Mouse (Mus musculus) gonadal fat pad, adult 2 months (tissue): ENCODE measurements around the gene Top3b. TPM values are rescaled to one million over a fixed set of nuclear protein-coding genes. Genes with fewer than 3 reads are reported as not detected.
"Not testable (repeated sequence)": the region's sequence is repeated elsewhere in the genome, so short reads cannot be mapped to it uniquely, and the experiment has no call there.

Source experiments
- DNase-seq: peaks from one replicate; pipeline ENCODE4 v3.0.0-alpha.2; 2012; ENCODE audit warnings: low read depth
- polyA plus RNA-seq: library from polyadenylated mRNA; depleted of rRNA; stranded (reverse); fragments of >200 nt; gene quantifications from 2 replicates; pipeline ENCODE4 v1.2.3, GENCODE M21; 2012; rRNA removed

Top3b gene
- polyA plus RNA-seq, 1 experiment, result 76.1 TPM

DNA sequence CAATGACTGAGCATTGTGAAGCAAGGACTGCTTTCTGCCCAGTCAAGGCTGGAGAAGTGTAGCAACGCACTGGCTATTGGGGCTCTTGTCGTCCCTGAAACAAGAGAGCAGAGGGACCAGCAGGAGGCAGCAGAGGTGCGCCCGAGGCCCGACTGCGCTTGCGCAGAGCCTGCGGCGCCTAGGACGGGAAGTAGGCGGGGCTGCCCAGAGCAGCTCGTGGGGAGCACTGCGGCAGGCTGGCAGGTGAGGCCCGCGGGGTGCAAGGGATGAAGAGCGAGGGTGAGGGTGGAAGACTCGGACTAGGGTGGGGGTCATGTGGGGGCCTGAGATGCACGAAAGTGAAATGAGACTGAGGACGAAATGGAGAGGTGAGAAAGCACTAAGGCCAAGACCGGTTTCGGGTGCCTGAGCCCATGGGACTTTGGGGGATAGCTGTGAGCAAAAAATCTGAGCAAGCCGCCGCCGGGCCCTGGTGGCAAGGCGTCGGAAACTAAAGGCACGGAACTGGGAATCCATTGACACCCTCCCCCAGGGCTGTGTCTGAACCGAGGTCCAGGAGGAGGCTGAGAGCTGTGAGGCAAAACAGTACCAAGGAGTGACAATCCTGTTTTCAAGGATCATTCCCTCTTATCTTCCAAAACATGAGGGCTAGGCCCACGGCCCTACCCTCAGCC, 26.0 kb downstream of the Top3b start, which contains the start of gene Ppm1f:
Ppm1f (plus strand) TSS at position 88 of the 674 bp plus-strand sequence.
- peak; percentile 68 for DNase-seq

DNA sequence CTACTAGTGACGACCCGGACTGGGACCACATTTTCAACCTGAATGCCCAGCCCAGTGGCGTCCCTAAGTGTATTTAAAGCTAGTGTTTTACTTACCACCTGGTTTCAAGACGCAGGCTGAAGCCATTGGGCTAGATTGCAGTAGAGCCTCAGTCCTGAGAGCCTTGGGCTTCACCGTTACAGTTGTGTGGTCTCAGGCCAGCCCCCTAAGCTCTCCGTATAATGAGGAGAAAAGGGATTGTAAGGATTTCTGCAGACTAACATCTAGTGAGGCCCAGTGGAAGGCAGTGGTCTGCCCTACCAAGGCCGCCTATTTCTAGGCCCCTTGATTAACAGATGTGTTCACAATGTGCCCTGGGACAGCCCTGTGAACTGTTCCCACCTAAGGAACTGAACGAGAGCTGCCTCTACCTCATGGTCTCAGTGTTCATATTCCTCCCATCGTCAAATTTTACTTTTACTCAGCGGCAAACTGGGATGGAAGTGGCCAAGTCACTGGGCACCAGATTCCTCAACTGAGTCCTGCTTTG, 26.6 kb downstream of the Top3b start:
- DNase-seq, result no peak

DNA sequence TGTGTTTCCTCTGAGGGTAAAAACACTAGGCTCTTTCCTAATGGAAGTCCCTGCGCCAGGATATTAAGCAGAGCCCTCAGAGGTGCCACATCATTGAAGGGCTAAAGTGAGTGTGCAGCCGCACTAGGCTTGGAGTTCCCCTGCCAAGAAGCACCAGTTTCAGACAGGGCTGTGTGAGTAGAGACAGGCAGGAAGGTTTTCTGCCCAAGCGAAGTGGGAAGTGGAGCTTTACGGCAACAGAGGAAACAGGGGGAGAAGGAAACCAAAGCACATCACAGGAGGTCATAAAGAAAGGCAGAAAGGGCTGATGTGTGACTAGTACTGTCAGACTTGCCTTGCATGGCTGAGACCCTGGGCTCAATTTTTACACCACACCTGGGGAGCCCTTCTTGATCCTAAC, 31.8 kb downstream of the Top3b start:
- DNase-seq, result no peak

DNA sequence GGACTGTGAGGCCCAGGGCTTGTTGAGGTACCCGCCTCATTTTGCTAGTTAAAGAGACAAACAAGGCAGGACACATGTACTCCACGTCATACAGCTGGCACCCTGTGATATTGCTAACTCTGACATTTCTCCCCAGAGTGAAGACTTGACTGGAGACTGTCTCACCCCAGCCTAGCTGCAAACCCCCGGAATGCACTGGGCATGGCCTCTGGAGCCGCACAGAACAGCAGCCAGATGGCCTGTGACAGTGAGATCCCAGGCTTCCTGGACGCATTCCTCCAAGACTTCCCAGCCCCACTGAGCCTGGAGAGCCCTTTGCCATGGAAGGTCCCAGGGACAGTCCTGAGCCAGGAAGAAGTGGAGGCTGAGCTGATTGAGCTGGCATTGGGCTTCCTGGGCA, 32.7 kb downstream of the Top3b start:
- no peak for DNase-seq

DNA sequence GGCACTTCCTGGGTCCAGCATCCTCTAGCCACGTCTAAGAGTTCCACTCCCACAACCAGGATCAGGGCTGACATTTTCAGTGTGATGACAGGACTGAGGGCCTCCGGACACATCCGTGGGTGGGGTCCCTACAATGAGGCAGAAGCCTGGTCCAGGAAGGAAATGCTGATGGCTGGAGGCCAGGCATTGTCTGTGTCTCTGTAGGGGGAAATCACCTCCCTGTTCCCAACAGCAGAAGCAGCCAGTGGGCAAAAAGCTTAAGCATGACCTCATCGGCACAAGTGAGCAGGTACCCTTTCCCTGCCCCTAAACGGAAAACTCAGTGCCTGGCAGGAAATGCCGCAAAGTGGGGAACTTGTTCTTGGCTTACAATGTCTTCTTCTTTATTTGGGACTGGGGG, 37.3 kb downstream of the Top3b start:
- no peak for DNase-seq

DNA sequence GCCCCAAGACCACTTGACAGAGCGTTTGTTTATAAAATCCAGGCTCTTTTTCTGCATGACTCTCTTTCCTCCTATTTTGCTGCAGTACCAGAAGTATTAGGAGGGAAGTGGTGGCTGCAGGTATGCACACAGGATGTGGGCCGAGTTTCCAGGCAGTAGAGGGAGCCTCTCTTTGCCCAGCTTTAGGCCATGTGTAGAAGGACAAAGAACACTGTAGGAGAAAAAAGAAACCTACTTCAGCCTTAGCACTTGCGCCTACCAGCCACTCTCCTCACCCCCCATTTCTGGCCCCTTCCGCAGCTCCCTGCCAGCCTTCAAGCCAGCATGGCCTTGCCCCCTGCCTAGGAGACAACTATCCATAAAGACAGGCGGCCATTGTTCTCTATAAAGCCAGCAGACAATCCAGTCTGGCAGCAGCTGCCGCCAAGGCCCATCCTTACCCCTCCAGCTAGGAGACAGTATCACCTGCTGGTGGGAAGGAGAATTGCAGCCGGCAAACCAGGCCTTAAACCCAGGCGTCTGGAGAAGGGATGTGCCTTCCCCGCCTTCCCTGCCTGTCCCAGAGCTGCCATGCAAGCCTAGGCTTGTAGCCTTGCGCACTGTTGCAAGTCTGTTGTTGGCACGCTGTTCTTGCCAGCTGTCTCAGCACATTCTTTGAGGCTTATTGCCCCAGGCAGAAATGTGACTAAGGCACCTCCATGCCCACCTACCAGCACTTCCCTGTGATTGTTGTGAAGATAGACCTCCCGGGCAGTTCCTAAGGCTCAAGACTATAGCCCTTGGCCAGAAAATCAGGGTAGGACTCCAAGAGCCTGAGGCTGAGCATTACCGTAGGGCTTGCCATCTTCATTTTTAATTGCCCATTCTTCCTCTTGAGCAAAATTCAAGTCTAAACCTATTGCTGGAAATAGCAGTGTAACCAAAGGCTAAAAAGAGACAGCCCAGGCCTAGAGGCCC, 41.4 kb downstream of the Top3b start:
- DNase-seq, result peak; percentile 88

DNA sequence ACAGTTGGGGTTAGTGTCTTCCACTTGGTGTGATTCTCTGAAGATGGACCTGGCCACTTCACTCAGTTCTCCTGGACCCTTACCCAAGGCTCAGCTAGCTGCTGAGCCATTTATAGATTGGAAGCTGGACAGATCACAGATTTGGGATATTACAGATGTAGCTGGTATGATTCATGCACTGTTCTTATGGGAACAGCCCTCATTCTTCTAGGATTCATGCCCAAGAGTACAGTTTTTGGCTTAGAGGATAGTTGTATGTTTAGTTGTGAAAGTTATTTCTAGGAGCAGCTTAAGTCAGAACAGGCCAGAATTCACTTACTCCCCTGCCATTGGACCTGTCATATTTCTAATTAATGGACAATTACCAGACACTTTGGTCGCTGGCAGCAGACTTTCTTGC, 42.9 kb downstream of the Top3b start:
- no peak for DNase-seq

DNA sequence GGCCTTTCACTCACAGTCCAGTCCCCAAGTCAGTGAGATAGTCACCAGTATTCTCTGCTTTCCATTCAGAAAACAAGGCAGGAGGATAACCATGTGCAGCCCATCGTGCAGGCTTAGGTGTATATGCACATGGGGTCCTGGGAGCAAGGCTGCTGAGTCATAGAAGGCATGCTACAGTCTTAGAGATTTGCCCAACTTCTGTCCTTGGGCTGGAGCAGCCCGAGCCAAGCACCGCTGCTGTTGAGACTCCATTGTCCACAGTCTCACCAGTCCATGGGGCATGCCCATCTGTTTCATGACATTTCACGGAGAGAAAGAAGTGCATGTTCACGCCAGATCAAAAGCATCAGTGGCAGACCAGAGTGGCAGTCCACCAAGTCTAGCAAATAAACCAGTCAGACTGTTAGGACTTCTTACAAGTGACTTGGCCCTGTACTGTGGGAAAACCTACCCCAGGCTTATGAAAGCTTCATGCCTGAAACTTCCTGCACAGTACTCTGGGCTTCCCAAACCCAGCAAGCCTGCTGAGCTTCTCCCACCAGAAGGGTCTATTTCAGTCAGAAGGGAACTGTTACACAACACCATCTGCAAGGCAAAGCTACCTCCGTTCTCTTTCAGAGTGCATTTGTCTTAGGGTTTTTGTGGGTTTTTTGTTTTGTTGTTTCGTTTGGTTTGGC, 48.0 kb downstream of the Top3b start:
- no peak for DNase-seq

DNA sequence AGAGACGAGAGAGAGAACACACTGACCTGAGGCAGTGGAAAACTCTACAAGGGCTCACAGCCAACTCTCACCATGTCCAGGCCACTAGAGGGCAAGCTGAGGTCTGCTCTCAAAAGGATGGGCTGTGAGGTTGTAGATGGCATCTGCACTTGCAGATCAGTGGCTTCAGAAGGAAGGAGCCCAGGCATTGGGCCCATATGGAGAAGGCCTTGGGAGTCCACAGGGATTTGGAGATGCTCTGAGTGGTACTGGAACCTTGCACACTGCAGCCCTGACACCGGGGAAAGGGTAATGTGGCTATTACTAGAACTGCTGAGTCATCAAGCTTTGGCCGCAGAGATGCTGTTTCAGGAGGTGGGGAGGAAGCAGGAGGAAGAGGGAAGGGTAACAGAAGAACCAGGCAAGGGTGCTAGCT, 50.5 kb downstream of the Top3b start:
- no peak for DNase-seq

DNA sequence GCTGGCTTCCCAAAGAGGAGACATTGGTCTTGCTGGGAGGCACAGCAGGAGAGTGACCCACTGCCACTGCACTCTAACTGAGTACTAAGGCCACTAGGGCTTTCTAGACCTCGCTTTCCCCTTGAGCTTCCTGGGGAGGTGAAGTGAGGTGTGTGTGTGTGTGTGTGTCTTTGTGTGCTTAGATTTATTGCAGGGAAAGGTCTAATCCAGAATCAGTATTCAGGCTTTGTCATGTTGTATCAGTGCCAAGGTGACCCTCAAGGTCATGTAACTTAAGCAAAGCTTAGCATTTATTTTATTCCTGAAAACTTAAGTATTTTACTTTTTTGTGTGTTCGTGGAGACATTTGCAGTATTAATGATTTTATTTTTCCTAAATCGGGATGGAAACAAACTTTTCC, 53.9 kb downstream of the Top3b start:
- DNase-seq, result no peak

DNA sequence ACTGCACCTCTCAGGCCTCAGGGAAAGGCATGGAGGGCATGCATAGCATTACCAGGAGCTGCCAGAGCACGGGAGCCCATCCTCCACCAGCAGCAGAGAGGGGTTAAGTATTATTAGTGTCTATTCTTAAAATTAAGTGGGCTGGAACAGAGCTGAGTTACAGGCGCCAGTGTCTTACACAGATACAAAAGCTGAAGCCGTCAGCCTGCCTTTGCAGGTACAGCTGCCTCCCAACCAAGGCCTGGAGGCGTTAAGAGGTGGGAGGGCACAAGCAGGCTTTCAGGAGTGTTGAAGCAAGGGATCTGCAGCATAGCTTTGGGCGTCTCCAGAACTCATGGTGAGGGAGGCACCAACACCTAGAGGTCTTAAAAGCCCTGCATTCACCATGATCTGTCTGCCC, 56.0 kb downstream of the Top3b start:
- no peak for DNase-seq

DNA sequence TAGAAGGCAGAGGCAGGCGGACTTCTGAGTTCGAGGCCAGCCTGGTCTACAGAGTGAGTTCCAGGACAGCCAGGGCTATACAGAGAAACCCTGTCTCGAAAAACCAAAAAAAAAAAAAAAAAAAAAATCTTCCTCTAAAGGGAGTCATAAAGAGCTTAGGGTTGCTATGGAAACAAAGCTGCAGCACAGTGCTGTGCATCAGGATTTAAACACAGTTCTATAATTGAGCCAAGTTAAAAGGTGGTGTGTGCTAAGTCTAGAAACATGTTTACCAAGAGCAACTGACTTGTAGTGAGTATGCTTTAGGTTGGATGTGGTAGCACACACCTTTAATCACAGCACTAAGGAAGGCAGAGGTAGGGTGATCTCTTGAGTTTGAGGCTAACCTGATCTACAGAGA, 58.4 kb downstream of the Top3b start:
- DNase-seq, result not testable (repeated sequence)

DNA sequence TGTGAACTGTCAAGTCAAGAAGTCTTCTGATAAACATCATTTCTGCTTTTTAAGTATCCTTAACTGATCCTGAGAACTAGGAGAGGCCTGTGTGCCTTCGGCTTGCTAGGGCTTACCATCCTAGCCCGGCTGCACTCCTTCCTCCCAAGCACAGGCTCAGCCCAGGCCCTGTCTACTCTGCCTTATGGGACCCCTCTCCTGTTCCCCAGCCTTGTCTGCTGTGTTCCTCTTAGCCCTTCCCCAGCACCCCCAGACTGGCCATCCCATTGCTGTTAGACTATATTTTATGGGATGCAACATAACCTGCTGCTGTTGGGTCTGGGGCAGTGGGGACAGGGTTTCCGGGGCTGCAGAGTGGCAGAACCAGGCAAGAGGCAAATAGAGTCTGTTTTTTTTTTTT, 59.8 kb downstream of the Top3b start:
- DNase-seq, result no peak

DNA sequence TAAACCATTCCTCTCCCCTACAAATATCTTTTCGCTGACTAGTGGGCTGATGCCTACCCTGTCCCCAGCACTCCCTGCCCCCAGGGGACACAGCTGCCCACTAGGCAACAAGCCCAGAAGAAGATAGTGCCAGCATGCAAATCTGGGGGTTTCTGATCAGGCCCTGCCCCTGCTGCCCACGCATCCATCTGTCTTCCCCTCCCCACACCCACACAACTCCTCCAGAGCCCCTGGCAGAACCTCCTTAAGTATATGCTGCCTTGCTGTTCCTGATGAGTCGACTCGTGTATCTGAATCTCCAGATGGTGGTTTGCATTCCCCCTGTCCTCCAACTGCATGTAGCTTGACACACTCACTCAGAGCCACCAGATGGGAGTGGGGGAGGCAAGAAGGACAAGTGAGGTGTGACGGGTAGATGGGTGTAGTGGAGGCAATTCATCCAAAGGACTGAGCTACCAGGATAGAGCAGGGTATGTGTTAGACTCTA, 60.3 kb downstream of the Top3b start:
- DNase-seq, result no peak

DNA sequence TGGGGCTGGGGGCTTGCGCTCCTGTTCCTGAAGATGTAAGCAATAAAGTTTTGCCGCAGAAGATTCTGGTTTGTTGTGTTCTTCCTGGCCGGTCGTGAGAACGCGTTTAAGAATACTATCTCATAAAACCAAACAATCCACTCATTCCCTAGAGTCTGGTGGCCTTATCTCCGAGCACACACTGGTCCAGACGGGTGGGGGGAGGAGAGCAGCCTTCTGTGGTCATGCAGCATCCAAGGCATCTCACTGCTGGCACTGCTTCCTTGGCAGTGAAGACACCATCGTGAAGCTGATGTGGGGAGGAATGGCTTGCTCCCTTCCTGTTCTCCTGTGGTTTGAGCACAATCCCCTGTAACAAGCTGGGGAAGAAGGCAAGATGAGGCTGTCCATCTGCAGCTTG, 69.0 kb downstream of the Top3b start:
- no peak for DNase-seq

DNA sequence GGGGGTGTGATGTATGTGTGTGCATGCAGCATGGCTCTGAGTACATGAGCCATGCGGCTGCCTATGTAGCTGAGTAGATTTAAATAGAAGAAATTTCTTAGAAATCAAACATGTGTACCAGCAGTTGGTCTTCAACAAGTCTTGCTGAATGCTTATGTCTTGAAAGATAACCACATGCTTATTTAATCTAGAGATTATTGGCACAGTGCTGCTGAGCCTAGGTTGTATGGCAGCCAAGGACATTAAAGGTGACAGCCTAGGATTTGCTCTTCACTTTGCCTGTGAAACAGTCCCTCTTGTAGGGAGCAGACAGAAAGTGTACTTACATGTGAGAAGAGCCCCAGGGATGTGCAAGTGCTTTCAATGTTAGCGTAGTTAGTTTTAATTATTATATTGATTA, 70.5 kb downstream of the Top3b start:
- DNase-seq, result no peak

Other genes with a start within 250 kb of the Top3b start
- gene Olfr19, start 194.3 kb upstream of the Top3b start, polyA plus RNA-seq, result not detected in 2 replicates
- 1.5 and 3.0 TPM in 2 replicates for gene Spag6l, start 41.3 kb upstream of the Top3b start, polyA plus RNA-seq
- 0.14 TPM in 1 of 2 replicates, not detected in the other for gene Igll1, start 6.8 kb upstream of the Top3b start, polyA plus RNA-seq
- 2.6 and 2.7 TPM in 2 replicates for gene Vpreb1, start 107 bp downstream of the Top3b start, polyA plus RNA-seq
- 13.8 and 17.1 TPM in 2 replicates for gene Ppm1f, start 25.7 kb downstream of the Top3b start, polyA plus RNA-seq
- 73.9 and 76.7 TPM in 2 replicates for gene Mapk1, start 112.6 kb downstream of the Top3b start, polyA plus RNA-seq
- 2.4 TPM in 2 replicates for gene Ypel1, start 199.0 kb downstream of the Top3b start, polyA plus RNA-seq
- gene Ppil2, start 240.5 kb downstream of the Top3b start, polyA plus RNA-seq, result 76.0 and 83.6 TPM in 2 replicates